Mouse (Mus musculus) left cerebral cortex, adult 9 months (tissue): ENCODE measurements around the gene Gm26602.
A peak's percentile ranks its signal among the peaks of the same experiment; 100 is the strongest.

Experiments used
- DNase-seq, 2 experiments: peaks; one replicate each; pipeline ENCODE4 v3.0.0; 2022; ENCODE audit warnings: low spot score in 2 of 2

Gene Gm26602

GRCm38 (mm10) chr10:79917532-79918100 is 7.0 kb downstream of the Gm26602 start:
- DNase-seq, result no peak

DNA sequence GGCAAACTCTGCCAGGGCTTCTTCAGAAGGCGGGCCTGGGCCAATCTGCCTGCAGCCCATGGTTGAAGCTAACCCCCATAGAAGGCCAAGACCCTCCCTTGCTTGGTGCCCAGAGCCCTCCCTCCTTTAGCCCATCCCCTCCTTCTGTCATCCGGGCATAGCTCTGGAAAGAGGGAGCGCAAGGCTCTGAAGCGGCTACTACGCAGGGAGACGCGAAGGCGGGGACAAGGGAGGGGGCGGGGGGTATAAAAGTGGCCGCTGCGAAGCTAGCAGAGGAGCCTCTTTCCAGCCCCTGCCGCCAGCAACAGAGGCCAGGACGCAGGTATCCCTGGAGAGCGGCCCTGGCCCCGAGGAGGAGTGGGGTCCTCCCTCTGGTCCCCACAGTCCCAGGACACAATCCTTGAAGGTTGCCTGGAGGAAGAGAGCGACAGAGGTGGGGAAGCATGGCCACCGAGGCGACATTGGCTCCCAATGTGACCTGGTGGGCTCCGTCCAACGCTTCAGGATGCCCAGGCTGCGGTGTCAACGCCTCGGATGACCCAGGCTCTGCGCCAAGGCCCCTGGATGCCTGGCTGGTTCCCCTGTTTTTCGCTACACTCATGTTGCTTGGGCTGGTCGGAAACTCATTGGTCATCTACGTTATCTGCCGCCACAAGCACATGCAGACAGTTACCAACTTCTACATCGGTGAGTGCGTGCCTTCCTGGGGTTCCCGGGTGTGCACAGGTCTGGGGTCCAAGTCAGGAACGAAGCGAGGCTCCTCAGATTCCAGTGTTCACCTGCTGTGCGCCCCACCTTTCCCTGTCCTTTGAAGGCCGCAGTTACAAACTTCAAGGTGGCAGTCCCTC is 7.8 kb downstream of the Gm26602 start:
- DNase-seq, result no peak

DNA sequence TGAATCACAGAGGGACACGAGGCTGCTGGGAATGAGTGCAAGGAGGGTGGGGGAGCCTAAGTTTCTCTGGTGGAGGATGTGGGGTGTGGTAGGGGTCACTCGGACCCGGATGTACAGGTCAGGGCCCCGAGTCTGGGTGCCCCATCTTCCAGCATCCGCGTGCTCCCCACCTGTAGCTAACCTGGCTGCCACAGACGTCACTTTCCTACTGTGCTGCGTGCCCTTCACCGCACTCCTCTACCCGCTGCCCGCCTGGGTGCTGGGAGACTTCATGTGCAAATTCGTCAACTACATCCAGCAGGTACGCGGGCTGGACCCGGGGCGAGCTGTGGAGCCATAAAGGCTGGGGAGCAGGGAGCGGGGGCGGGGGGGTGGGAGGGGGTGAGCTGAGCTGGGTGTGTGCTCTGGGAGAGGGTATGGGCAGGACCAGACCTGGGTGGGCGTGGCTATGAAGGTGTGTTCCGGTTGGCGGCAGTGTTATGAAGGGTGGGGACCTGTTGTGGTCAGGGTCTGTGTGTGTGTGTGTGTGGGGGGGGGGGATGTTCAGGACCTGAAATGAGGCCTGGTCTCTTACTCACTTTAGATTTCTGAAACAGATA is 8.7 kb downstream of the Gm26602 start:
- no peak for DNase-seq

DNA sequence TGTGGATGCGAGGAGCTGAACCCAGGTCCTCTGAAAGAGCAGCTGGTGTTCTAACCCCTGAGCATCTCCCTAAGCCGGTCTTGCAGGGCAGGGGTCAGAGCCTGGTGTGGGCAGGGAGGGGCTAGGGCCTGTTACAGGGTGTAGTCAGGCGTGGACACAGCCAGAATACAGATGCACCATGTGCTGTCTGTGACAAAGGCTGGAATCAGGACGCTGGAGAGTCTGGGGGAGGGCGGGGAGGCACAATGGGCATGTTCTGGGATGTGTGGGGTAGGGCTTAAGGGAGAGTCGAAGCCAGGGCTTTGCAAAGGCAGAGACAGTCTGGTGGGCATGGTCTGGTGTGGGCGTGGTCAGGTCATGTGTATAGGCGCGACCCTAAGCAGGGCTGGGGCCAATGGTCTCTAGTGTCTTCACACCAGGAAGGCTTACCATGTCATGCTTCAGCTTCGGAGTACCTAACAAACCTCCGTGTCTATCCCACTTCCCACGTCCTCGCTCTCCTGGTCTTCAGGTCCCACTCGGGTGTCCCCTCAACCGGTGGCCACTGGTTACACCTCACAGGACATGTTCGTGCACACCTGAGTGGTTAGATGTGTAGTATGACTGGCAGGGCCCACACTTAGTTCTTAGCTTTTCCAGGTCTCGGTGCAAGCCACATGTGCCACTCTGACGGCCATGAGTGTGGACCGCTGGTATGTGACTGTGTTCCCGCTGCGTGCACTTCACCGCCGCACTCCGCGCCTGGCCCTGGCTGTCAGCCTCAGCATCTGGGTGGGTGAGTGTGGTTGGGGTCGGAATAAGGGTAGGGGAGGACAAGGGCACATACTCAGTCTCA is 9.6 kb downstream of the Gm26602 start:
- DNase-seq, result no peak

- no peak for DNase-seq
Observed at GRCm38 (mm10) chr10:79920958-79921535, 10.4 kb downstream of the Gm26602 start, which contains the start of gene R3hdm4. TSS of gene R3hdm4 (minus strand) at chr10:79921208.

- no peak for DNase-seq
Observed at GRCm38 (mm10) chr10:79921572-79921971, 10.9 kb downstream of the Gm26602 start.

- peak; percentile 74 to 97 for DNase-seq
Observed at GRCm38 (mm10) chr10:79924998-79925784, 14.5 kb downstream of the Gm26602 start.

DNA sequence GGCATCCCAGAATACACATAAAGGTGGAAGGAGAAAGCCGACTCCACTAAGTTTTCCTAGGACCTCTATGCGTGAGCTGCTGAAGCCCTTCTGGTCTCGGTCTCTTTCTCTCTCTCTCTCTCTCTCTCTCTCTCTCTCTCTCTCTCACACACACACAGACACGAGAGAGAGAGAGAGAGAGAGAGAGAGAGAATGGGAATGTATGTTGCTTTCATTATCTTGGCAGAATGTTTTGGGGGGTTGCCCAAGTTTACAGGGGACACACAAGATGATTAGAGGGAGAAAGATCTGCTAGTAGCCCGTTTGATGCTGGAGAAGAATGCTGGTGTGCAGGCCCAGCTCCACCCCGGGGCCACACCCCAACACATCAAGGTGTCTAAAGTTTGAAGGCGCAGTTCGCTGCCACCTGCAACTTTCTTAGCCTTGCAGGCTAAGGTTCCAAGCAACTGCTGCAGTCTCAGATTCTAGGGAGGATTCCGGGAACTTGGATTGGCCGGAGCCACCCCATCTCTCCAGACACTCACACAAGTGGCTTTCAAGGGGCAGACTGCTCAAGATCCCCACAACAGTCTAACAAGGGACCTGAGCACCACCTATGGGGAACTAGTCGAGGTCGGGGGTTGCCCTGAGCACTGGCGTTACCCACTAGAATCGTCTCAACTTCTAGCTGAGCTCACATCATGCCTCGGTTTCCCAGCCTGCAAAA is 15.3 kb downstream of the Gm26602 start:
- no peak for DNase-seq

DNA sequence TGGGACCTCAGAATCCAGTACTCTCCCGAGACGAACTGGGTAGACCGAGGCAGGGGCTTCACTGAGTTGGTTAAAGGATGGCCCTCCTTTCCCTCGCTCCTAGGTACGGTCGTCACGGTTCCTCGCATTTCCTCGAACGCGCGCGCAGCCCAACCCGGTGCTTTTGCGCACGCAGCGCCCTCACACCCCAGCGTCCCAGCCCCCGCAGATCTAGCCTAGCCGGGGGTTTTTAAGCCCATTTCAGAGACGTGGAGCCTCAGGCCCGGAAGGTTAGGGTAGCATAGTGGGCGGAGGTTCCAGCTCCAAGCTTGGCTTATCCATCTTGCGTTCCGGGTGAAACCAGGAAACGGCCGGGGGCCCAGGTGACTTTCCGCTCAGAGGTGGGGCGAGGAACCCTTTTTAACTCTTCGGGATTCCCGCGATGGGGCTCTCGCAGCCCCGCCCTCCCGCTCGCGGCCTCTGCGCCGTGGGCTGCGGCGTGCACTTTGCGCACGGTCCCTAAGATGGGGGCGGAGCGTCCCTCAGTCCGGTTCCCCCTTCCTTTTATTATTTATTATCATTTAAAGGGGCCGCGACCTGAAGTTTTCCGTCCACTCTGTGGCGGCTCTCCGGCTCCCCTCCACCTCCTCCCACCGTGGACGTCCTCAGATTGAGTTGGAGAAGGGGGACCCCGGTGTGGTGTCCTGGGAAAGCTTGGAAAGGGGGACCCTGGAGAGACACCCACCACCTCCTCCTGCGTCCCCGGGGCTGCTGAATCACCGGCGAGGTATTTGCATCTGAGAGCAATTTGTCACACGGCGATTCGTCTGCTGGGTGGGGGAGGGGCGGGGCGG is 16.1 kb downstream of the Gm26602 start, which contains the start of gene Arid3a:
TSS of gene Arid3a (plus strand) at position 553 of the 833 bp plus-strand sequence.
- DNase-seq, result peak; percentile 73 to 87

GRCm38 (mm10) chr10:79927324-79928029 is 16.8 kb downstream of the Gm26602 start:
- DNase-seq, result no peak

DNA sequence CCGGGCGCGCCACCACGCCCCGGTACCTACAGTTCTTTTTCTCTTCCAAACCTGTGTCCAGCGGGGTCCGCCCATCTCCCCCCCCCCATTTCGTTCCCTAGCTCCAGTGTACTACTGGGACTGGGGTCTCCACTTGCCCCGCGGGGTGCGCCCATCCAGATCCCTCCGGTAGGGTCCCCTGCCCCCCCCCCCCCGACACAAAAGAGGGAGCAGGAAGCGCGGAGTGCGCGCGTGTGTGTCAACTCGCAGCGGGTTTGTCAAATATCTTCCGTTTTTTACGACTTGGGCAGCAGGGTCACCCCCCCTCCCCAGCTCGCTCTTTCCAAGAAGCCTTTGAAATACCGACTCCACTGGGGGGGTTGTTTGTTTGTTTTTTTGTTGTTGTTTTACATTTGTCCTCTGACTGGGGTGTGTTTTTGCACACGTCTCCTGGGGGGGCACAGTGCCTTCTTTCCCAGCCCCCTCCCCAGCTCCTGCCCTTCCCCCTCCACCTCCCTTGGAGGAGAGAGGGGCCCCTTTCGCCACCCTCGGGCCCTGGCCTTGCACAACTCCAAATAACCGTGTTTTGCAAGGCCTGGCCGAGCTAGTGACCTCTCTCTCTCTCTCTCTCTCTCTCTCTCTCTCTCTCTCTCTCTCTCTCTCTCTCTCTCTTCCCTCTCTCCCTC is 17.5 kb downstream of the Gm26602 start:
- DNase-seq, result no peak

DNA sequence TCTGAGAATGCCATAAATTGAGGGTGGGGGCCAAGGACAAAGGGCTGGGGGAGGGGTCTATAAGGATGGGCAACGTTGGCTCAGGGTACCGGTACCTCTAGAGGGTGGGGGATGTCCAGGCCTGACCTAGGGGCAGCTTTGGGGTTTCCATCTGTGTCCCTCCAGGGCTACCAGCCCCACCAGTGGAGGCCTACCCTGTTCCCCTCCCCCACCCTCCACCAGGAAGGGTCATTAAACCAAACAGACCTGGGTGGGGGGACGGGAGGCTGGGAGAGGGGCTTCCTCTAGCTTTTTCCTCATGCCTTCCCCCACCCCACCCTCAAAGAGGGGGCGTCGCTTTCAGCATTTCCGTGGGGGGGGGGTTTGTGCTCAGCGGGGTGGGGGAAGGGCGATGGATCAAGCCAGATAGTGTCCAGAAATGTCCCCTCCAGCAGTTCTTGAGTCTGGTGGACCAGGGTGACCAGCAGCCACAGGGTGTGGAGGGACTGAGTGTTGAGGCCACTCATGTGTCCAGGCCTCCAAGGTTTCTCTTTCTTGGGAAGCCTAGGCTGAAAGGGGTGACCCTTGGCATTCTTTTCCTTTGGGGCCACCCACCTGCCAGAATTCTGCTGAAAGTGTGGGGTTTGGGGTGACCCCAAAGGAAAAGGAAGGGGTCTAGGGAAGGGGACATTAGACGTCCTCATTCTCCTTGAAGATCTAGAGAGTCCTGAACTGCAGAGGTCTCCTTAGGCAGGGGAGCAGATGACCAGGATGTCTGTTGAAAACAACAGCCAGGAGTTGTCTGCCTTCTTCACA is 18.4 kb downstream of the Gm26602 start:
- no peak for DNase-seq

DNA sequence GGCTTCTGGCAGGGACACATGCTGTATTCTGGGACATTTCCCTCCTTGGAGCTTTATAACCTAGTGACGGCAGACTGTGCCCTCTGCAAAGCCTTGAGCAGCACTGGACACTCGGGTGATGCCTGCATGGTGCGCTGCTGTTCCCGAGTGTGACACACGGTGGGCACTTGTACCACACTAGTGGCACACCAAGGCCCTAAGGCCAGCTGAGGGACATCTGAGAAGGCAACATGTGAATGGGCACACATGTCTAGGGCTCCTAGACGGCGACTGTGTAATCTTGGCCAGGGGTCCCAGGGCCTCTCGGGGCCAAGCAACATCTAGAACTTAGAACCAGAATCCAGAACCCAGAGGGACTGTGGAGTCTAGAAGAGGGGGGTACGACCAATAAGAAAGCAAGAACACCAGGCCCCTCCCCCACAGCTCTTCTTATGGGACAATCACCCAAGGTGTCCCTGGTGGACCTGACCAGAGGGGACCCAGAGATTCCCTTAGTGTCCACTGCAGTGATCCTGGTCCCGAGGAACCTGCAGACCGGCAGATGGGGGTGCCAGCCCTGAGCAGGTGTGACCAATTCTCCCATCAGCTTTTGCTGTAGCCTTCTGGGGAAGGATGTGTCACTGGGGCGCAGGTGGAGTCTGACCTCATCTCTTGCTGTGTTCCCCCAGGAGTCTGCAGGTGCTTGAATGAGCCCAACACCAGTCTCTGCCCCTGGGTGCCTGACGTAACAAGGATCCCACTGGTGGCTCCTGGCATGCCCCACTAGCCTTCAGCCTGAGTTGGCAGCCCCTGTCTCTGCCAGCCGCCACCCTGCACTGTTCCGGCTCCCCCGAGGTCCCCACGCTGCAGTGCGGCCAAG is 19.5 kb downstream of the Gm26602 start:
- DNase-seq, result no peak

DNA sequence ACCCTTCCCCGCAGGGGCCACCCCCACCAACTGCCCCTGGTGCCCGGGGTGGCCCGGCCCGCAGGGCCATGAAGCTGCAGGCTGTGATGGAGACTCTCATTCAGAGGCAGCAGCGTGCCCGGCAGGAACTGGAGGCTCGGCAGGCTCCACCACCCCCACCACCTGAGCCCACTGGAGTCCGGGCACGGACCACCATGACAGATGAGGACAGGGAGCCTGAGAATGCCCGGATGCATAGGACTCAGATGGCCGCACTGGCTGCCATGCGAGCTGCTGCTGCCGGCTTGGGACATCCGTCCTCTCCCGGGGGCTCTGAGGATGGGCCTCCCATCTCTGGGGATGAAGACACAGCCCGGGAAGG is 20.1 kb downstream of the Gm26602 start:
- no peak for DNase-seq

DNA sequence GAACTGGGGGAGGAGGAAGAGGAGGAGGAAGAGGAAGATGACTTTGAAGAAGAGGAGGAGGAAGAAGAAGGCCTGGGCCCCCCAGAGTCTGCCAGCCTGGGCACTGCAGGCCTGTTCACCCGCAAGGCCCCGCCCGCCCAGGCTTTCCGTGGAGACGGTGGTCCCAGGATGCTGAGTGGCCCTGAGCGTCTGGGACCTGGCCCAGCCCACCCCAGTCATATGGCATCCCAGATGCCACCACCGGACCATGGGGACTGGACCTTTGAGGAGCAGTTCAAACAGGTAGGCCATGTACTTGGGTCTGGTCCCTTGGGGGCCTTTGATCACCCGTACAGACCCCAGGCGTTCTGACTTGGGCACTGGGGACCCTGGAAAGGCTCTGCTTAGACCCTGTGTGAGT is 21.1 kb downstream of the Gm26602 start:
- DNase-seq, result no peak

GRCm38 (mm10) chr10:79932736-79933135 is 22.1 kb downstream of the Gm26602 start:
- no peak for DNase-seq
